Mouse (Mus musculus): ENCODE results near the gene Cox6b2. TPM values are rescaled to one million over a fixed set of nuclear protein-coding genes. Genes with fewer than 3 reads are reported as not detected.
"Not testable (repeated sequence)": the region's sequence is repeated elsewhere in the genome, so short reads cannot be mapped to it uniquely, and the experiment has no call there.

Gene Cox6b2
- total RNA-seq (2021), result 1 to 10 TPM; 3.8 to 4.8 TPM
- long read RNA-seq, experiment 1, result 0 reads
- long read RNA-seq, experiment 2, partial matches to known transcripts, result 0 of 3 reads
- long read RNA-seq, experiment 2, other reads (novel, unspliced or antisense), result 0 of 3 reads

DNA sequence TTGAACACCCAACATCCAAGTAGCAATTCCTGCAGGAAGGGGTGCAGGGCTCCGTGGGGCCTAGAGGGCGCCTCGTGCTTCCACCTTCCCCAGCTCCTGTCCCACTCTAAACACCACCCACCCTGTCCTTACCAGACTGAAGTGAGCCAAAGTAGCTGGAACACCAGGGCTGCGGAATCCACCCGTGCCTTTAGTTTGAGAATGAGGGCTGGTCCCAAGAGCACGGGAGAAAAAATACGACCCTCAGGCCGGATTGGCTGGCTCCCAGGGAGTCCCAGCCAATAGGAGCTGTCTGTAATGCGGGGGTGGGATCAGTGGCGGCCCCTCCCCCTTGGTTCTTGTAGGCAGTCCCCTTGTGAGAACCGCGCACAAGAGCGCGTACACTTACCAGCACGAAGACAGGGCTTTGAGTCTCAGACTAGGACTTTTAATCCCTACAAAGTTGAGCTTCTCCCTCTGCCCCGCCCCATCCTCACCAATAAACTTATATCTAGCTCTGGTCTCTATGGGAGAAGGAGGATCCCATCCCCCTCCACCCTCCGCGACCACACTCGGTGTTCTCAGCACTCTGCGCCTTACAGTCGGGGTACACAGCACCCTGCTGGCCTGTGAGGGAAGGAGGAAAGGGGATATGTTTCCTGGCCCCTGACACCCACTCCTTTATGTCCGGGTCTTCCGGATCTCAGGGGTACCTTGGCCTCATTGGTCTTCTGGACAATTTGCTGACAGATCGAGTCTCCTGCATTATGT lies at the start of gene Cox6b2:
Gene Cox6b2, minus strand, starts transcription at position 274 of the 750 bp plus-strand sequence.
- no peak for TF ChIP-seq CTCF (IDR thresholded peaks at IDR 0.05)
- no peak within 1 kb of the TSS for H3K27ac ChIP-seq
- intact Hi-C loops (cut with DNase I), result no loop called here

DNA sequence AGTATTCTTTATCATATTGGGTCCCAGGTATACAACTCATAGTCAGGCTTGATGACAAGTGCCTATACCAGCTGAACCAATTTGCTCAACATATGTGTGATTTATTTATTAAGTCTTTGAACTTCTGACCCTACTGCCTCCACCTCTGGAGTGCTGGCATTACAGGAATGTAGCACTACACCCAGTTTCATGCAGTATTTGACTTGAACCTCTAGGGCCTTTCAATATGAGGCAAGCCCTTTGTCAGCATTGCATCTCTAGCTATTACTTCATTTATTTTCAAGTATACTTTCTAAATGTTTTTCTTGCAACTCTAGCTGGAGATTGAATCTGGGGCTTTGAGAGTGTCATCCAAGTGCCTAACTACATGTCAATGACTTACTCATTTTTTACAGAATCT lies 49.4 kb upstream of the Cox6b2 start:
- no peak for DNase-seq (ENCODE audit: extremely low spot score in 1 of 2, low spot score in 2 of 2)
- Histone ChIP-seq H3K4me3 (no peak overlapping the region), H3K27ac (no peak overlapping the region)
- no peak for TF ChIP-seq CTCF (IDR thresholded peaks at IDR 0.05)
- intact Hi-C loops (cut with DNase I), result no loop called here

More for the DNA sequence above, at the start of gene Cox6b2:
- peak within 1 kb of the TSS; percentile 28 for H3K4me3 ChIP-seq
- DNase-seq (ENCODE audit: extremely low spot score in 1 of 2, low spot score in 2 of 2), result peak; percentile 39 to 55

DNA sequence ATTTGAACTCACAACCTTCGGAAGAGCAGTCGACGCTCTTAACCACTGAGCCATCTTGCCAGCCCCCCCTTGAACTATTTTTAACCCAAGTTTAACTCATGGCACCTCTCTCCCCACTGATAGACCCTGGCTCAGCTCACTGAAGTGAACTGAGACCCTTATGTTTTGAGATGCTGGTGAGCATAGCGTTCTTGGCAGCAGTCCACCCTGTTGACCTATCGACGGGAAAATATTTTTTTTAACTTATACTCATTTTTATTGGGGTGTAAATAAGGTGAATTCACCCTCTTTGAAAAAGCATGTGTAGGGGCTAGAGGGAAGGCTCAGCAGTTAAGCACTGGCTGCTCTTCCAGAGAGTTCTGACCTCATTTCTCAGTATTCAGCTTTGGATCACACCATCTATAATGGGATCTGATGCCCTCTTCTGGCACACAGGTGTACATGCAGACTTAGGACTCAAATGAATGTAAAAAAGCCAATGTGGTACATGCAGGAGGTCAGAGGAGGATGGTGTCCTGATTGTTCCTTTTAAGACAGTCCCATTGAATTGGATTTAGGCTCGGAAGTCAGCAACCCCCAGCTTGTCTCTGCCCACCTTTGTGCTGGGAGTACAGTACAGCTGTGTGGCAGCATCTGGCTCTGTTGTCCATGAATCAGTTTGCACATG lies 43.0 kb upstream of the Cox6b2 start:
- no peak for DNase-seq (ENCODE audit: extremely low spot score in 1 of 2, low spot score in 2 of 2)
- Histone ChIP-seq H3K27ac (no peak overlapping the region), H3K4me3 (no peak overlapping the region)
- TF ChIP-seq CTCF (IDR thresholded peaks at IDR 0.05), result peak; percentile 71
- intact Hi-C loops (cut with DNase I), result no loop called here

DNA sequence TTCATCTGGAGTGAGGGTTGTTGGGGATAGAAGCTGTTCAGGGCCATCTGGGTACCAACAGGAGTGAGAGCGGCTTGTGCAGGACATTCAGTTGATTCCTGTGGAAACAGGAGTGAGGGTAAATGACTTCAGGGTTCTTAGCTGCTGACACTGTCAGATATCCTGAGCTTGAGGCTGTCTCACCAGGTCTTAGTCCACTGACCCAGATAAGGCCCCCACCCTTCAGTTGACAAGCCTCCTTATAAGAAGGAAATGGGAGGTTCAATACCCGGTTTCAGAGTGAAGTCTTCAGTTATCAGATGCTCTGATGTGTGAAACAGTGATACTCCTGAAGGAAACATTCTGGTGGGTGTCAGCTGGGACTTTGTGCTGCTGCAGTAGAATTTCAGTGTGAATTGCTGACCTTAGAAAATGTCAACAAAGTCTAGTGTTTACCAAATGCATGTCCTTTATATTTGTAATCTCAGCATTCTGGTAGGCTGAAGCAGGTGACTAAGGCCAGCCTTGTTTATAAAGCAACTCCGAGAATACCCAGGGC lies 41.8 kb upstream of the Cox6b2 start:
- intact Hi-C loops (cut with DNase I), result loop anchor here (5.0 kb wide), 2 partner anchors 72 to 237 kb away; no protein-coding TSS in a partner anchor
- DNase-seq (ENCODE audit: extremely low spot score in 1 of 2, low spot score in 2 of 2), result no peak
- no peak for TF ChIP-seq CTCF (IDR thresholded peaks at IDR 0.05)

DNA sequence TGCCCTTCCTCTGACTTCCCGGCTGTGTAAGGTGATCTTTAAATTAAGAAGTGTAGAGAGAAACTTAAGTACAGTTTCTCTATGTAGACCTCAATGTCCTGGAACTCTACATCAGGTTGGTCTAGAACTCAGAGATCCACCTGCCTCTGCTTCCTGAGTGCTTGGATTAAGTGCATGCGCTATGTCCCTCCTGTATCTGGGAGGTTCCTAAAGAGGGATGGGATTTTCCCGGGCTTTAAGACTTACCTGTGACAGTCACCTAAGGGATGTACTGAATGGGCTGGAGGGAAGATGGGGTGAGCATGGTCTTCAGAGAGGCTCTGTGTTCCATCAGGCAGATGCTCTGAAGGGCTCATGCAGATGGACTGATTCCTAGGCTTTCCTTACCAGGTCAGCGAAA lies 40.8 kb upstream of the Cox6b2 start:
- no peak for DNase-seq (ENCODE audit: extremely low spot score in 1 of 2, low spot score in 2 of 2)
- intact Hi-C loops (cut with DNase I), result loop anchor here (2.0 to 5.0 kb wide), 3 partner anchors 71 to 236 kb away; no protein-coding TSS in a partner anchor
- no peak for TF ChIP-seq CTCF (IDR thresholded peaks at IDR 0.05)
- peak overlapping the region; percentile 72 for H3K4me3 ChIP-seq
- peak overlapping the region; percentile 91 for H3K27ac ChIP-seq

More for the DNA sequence above, 41.8 kb upstream of the Cox6b2 start:
- Histone ChIP-seq H3K4me3 (no peak overlapping the region), H3K27ac (no peak overlapping the region)

DNA sequence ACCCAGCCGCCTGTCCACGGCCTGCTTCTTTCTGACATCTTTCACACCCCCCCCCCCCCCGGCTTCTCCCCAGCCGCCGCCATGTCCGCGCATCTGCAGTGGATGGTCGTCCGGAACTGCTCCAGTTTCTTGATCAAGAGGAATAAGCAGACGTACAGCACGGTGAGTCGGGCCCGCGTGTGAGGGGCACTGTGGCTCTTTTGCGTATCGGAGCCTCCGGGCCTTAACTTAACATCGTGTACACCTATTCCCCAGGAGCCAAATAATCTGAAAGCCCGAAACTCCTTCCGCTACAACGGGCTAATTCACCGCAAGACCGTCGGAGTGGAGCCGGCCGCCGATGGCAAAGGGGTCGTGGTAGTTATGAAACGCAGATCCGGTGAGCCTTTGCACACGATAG lies 40.4 kb upstream of the Cox6b2 start:
- DNase-seq (ENCODE audit: extremely low spot score in 1 of 2, low spot score in 2 of 2), result not testable (repeated sequence)
- H3K27ac ChIP-seq, result peak overlapping the region; percentile 91
- intact Hi-C loops (cut with DNase I), result loop anchor here (2.0 to 5.0 kb wide), 3 partner anchors 71 to 236 kb away; no protein-coding TSS in a partner anchor
- peak overlapping the region; percentile 72 for H3K4me3 ChIP-seq

DNA sequence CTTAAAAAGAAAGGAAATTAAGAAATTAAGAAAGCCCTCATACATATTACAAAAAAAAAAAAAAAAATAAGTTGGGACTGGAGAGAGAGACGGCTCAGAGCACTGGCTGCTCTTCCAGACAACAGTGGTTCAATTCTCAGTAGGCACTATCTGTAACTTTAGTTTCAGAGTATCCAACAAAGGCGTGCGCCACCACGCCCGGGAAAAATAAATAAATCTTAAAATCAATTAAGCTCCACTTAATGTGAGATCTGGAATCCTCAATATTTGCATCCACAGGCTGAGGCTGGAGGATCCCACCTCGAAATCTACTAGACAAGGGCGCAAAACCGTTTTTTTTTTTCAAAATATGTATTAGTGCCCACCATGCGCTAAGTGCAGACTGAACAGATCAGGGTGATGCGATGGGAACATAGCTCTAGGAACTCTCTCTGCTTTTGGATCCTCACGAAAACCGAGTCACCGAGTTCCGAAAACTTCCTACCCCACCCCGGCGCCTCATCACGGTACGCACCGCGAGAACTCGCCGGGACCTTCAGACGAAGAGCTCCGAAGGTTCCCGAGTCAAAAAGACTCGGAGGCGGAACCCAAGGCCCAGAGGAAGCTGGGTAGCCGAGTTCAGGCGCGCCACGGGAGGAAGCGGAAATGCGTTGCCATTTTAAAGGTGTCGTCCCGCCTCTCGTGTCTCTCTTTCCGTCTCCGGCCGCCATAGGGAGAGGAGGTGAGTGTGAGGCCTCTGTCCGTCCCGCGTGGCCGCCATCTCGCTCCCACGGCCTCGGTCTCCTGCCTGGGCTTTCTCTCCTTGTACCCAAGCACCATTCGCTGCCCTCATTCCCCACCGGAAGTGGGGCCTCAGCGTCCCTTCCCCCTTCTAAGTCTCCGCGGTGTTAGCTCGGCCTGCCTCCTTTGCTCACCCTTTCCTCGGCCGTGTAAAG lies 39.7 kb upstream of the Cox6b2 start, which contains the start of gene Rpl28:
Gene Rpl28, plus strand, starts transcription at position 597 of the 935 bp plus-strand sequence.
- no peak; the same call in 1 of the 2 replicates for TF ChIP-seq CTCF (IDR thresholded peaks at IDR 0.05)
- peak; percentile 94 to 95 for DNase-seq (ENCODE audit: extremely low spot score in 1 of 2, low spot score in 2 of 2)
- H3K27ac ChIP-seq, result peak within 1 kb of the TSS; percentile 91
- peak within 1 kb of the TSS; percentile 72 for H3K4me3 ChIP-seq
- intact Hi-C loops (cut with DNase I), result loop anchor here (2.0 to 5.0 kb wide), 3 partner anchors 70 to 235 kb away; no protein-coding TSS in a partner anchor

DNA sequence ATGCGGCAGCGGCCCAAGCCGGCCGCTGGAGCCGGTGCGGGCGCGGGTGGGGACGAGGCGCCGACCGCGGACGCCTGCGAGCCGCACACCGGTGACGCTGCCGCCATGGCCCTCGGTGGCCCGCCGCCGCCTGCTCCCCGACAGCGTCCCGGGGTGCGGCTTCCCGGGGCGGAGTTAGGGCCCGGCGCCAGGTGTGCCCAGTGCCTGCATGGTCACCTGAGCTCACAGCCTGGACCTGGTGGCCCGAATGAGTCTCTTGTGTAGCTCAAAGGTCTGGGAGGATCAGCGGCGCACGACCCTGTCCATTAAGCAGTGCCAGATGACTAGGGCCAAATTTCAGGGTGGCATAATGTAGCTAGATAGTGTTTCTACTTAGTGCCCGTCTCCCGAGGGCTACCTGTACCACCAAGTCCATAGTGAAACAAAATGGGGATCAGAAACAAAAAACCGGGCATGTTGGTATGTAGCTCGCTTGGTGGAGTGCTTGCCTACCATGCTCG lies 36.6 kb upstream of the Cox6b2 start, which contains the start of gene Tmem238:
Gene Tmem238, minus strand, starts transcription at position 221 of the 500 bp plus-strand sequence.
- peak in 1 of 2 experiments; percentile 42 for DNase-seq (ENCODE audit: extremely low spot score in 1 of 2, low spot score in 2 of 2)
- H3K4me3 ChIP-seq, result peak within 1 kb of the TSS; percentile 69
- intact Hi-C loops (cut with DNase I), result no loop called here
- TF ChIP-seq CTCF (IDR thresholded peaks at IDR 0.05), result no peak
- H3K27ac ChIP-seq, result peak within 1 kb of the TSS; percentile 66

DNA sequence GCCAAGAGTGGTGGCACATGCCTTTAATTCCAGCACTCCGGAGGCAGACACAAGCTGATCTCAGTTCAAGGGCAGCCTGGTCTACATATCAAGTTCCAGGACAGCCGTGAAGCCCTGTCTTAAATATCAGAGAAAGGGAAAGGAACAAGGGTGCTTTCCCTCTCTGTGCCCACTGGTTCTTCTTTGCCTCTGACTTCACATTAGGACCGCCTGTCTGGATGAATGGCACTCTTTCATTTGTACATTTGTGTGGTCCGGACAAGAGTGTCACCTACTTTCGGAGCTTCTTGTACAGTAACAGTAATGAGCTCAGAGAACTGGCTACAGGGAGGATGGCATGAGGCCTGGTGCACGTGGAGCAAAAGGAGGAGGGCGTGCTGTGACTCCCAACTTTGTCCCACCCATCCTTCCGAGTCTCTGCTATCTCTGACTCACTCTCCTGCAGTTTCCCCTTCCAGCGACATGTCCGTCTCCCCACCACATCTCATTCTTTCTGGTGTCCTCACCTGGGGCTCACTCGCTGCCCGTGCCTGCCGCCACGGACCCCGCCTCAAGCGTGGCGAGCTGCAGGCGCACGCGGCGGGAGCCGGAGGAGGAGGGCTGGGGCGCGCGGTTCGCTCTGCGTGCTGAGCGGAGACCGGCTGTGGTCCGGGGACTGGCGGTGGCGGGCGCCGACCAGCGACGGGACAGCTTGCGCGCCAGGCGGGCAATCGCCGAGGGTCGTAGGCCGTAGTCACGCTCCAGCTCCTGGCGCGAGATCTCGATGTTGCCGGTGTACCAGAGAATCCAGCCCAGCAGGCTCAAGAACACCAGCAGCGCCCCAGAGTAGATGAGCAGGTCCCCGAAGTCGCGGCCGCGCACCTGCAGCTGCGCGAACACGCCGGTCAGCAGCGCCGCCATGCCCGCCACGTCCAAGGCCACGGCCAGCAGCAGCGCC lies 35.9 kb upstream of the Cox6b2 start:
- DNase-seq (ENCODE audit: extremely low spot score in 1 of 2, low spot score in 2 of 2), result peak; percentile 55 to 68
- intact Hi-C loops (cut with DNase I), result no loop called here
- Histone ChIP-seq H3K4me3 (peak overlapping the region; percentile 69), H3K27ac (peak overlapping the region; percentile 66)
- peak; percentile 30 for TF ChIP-seq CTCF (IDR thresholded peaks at IDR 0.05)
